Mouse (Mus musculus) MEL-GATA-1-ER (cell line): ENCODE data around the gene Bnipl.

Source experiments
- DNase-seq: peaks from one replicate; pipeline ENCODE4 v3.0.0-alpha.2; 2012; ENCODE audit warnings: low read depth; ENCODE audit errors: extremely low read depth

Gene Bnipl

GRCm38 (mm10) chr3:95237541-95238099 is 13.4 kb downstream of the Bnipl start:
- DNase-seq, result no peak

- DNase-seq, result no peak
Measured at GRCm38 (mm10) chr3:95235386-95236301, 15.3 kb downstream of the Bnipl start.

DNA sequence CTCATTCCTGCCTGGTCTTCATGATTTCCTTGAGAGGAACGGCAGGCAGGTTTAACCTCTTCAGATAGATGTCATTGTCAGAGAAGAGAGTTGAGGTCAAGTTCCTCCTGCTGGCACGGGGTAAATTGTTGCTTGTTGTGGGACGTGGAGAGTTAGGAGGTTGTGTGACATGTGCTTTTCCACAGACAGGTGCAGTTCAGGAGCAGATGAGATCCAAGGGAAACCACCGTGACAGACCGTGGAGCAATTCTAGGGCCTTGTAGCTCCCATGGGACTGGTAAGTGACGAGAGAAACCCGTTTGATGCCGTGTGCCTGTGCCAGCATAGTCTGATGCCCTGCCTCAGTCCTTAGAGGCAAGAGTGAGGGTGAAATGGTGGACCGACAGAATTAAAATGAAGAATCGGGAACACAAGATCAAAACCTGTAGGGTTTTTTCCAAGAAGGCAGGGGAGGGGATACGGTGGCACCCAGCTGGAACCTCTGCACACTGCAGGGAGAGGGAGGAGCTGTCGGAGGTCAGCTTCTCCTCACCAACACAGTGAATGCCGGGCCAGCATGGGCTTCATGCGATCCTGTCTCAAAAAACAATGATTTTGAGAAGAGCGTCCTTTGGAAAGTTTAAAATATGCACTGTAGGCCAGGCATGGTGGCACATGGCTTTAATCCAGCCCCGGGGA is 17.6 kb downstream of the Bnipl start:
- DNase-seq, result no peak

DNA sequence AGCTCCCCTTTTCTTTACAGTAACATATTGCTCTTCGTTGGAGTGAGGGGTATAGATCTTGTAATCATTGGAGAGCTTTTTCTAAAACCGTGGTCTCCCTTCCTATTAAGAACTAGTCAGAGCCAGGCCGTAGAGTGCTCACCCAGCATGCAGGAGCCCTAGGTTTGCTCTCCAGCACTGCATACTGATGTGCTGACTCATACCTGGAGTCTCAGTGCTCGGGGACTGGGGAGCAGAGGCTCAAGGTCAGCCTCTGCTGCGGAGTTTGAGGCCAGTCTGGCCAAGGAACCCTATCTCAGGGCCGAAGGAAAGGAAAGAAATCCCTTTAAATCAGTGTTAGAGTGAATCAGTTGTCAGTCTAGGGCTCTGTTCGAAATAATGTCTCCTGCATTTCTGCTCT is 18.2 kb downstream of the Bnipl start:
- DNase-seq, result no peak

GRCm38 (mm10) chr3:95231298-95232221 is 19.4 kb downstream of the Bnipl start, which contains the start of gene Mllt11:
Gene Mllt11, minus strand, starts transcription at chr3:95232171.
- DNase-seq, result peak; percentile 86

GRCm38 (mm10) chr3:95230495-95231297 is 20.3 kb downstream of the Bnipl start:
- peak; percentile 85 for DNase-seq

GRCm38 (mm10) chr3:95229781-95230494 is 21.1 kb downstream of the Bnipl start:
- DNase-seq, result peak; percentile 75

DNA sequence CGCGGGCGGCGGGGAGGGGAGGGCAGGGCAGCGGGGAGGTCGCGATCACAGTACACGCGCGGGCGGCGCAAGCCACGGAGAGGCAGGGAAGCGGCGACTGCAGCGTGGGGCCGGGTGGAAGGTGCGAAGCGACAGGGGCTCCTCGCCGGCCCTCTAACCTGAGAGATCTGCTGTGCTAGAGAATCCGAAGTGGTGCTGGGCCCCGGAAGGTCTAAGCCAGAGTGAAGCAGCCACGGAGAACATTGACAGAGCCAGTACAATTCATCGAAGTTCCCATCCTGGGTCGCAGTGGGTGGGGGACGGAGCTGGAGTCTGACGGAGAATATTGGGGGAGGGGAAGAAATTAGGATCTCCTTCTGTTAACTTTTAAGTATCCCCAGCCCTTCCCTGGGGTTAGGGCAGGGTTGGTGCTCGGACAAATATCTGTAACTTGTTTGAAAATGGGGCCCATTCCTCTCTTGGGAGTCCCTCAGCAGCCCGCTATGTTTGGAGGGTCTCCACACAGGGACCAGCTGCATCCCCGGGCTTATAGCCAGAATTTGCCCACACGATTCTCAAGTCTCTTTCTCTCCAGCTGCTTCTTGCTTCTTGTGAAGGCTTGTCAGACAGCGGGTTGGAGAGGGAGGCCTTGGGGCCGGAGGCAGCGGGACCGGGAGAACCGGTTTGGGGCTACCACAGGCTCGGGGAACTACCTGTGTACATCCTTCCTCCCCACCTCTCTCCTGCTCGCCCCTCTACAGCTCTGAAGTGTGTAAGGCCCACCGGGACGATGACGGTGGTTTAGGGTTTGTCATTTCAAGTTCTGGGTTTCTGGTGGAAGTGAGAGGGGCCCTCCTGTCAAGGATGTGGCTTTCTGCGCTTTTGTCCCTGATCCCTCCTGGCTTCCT is 21.9 kb downstream of the Bnipl start:
- DNase-seq, result peak; percentile 42

DNA sequence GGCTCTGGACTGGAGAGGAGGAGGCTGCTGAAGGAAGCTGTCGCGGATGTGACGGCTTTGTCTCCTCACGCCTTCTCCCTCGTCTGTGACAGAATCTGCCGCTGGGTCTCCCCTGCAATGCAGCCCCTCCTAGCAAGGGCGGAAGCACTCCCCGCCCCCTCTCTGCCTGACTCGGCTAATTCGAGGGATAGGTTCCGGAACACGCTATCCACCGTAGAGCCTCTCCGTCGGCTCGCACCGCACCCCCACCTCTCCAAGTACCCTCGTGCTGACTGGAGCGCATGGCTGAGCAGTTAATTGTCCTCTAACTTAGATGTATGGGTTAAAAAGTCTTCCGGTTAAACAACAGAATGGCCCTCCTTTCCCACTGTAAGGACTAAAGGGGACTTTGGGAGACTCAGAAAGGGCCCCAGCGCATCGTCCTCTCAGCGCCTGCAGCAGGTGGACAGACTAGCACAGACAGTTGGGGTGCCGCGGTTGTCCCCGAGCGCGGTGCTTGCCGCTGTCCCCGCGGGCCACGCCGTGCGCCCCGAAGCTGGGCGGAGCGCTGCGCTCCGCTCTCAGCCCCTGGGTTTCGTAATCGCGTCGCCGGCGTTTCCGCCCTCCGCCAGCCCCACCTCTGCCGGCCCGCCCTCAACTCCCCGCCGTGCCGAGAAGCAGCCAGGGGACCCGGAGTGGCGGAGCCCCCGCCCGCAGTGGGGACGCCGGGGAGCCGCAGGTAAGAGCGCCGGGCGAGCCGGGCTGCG is 22.7 kb downstream of the Bnipl start, which contains the start of gene Cdc42se1:
Cdc42se1 (plus strand) TSS at position 585 of the 746 bp plus-strand sequence.
- DNase-seq, result peak; percentile 90

DNA sequence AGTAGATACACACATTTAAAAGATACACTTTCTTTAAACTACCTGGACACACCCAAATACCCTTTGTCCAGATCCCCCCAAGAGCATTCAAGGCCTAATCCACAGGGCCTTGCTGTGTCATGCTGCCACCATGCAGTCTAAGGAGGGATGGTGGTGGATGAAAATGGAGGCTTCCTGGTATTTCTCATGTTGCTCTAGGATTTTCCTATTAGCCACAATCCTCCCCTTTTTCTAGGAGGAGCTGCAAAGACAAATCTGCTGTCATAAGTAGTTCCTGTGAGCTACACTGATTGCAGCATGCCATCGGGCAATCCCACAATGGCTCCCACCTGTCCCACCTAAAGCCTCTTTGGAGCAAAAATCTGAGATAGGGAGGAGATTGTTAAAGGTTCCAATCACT is 23.8 kb downstream of the Bnipl start:
- DNase-seq, result no peak

- DNase-seq, result no peak
Measured at GRCm38 (mm10) chr3:95224295-95224694, 26.7 kb downstream of the Bnipl start.

DNA sequence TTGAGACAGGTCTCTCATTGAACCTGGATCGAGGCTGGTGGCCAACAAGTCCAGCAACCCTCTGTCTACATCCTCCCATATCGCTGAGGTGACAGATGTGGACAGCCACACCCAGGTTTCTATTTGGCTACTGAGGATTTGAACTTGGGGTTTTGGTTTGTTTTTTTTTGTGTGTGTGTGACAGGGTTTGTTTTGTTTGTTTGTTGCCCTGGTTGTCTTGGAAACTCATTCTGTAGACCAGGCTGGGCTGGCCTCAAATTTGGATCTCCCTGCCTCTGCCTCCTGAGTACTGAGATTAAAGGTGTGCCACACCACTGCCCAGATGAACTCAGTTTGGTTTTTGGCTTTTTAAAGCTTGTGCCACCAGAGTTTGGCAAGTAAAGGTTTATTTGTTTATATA is 28.0 kb downstream of the Bnipl start:
- DNase-seq, result no peak

- peak; percentile 95 for DNase-seq
Measured at GRCm38 (mm10) chr3:95218466-95219137, 32.4 kb downstream of the Bnipl start.

GRCm38 (mm10) chr3:95217255-95218134 is 33.5 kb downstream of the Bnipl start, which contains the start of gene Gabpb2:
Gene Gabpb2, minus strand, starts transcription at chr3:95217916.
- peak; percentile 100 for DNase-seq

DNA sequence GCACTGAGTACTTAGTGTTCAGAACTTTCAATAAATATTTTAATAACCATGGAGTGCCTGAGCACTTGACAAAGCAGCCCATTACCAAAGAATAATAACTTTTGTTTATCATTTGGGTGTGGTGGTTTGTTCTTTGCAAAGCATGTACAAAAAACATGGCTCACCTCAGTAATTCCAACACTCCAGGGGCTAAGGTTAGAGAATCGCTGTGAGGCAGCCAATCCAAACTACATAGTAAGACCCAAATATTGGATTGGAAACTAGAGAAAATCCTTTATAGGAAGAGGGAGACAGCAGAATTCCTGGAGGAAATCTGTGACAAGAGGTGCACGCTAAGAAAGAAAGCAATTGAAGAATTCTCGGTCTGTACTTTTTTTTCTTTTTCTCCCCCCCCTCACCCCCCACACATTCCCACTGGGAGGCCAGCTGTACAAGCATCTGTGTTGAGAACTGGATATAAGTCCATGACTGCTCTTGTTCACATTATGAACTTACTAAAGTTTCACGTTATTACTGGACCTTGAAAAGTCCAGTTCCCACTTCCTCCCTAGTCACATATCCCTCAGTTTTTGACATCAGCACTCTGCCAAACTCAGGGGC is 34.2 kb downstream of the Bnipl start:
- DNase-seq, result no peak

DNA sequence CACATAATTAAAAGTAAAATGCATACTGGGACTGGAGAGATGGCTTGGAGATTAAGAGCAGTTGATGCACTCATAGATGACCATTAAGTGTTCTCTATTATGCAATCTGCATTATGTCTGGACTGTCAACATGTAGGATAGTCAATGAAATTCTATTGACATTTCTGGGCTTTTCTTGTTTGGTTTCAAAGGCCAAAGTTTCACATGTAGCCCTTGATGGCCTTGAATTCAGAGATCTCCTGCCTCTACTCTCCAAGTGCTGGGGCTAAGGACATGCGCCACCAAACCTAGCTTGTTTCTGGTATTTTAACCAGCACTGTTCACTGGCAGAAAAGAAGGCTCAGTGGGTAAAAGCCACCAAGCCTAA is 37.4 kb downstream of the Bnipl start:
- no peak for DNase-seq
